Mouse (Mus musculus) kidney, adult 2 months (tissue): ENCODE results near the gene Sin3b.

ENCODE experiments used
- CTCF ChIP-seq: fragments of 200-500 bp; conservative IDR thresholded peaks from 2 replicates; pipeline ENCODE4 v1.5.1; 2011; ENCODE audit warnings: low read depth, mild to moderate bottlenecking, control low read depth, low read length, moderate library complexity, mixed read lengths; ENCODE audit not compliant: insufficient read depth, insufficient read length
- POLR2A ChIP-seq: fragments of 200-500 bp; IDR thresholded peaks from one replicate; pipeline ENCODE4 v1.6.1; 2011; ENCODE audit warnings: low read depth, low read length, control low read depth

DNA sequence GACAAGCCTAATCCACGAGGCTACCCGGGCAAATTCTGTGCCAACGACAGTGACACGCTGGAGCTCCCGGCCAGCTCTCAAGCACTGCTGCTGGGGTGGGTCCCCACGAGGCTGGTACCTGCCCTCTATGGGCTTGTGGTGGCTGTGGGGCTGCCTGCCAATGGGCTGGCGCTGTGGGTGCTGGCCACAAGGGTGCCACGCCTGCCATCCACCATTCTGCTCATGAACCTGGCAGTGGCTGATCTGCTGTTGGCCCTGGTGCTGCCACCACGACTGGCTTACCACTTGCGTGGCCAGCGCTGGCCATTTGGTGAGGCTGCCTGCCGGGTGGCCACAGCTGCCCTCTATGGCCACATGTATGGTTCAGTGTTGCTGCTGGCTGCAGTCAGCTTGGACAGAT lies 39.2 kb downstream of the Sin3b start:
- TF ChIP-seq POLR2A (no peak), CTCF (no peak)
